In the genomic region with DNA sequence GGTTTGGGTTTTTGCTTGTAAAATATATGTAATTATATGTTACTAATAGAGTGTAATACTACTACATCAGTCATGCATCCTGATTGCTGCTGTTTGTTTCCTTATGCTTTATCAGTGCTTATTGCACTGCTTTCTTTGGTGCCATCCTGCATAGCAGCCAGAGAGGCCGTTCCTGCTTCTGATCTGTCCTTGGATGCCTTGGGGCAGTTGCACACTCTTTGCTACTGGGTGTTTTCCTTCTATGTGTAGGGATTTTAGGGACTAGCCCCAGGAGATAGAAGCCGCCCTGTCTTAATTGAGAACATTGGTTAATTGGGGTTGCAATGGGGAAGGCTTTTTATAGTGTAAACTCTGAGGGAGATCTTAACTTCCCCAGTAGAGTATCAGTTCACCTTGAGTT, we compare ENCODE assay signal across 18 mouse cellular contexts.
"Had no signal": no experiment of that assay in that cellular context is flagged by ENCODE, and none has a peak within 500 bp of the region (broad histone marks: within the 10 kb centered on the region; RNA-seq: fewer than 3 reads in every experiment).

No protein-coding gene starts in this region.

- H3K9me3 ChIP-seq: midbrain, embryonic 13.5 days; neural tube, embryonic 13.5 days; neural tube, embryonic 15.5 days had no signal

- H3K4me2 ChIP-seq: lung, embryonic 14.5 days; midbrain, embryonic 11.5 days; midbrain, embryonic 13.5 days; neural tube, embryonic 13.5 days; neural tube, embryonic 15.5 days had no signal

- ATAC-seq: midbrain, embryonic 13.5 days; midbrain, embryonic 16.5 days had no signal

- H3K27me3 ChIP-seq: midbrain, embryonic 13.5 days; neural tube, embryonic 13.5 days; neural tube, embryonic 15.5 days had no signal

- H3K4me3 ChIP-seq: midbrain, embryonic 13.5 days; myocyte; neural tube, embryonic 13.5 days; neural tube, embryonic 15.5 days had no signal

- H3K27ac ChIP-seq: midbrain, embryonic 13.5 days; neural tube, embryonic 13.5 days; neural tube, embryonic 15.5 days had no signal

- DNase-seq: lung, adult 18-20 months; lung, embryonic 14.5 days; lung, postnatal 10 days; lung, postnatal 4 days; retina, postnatal 1 day; right cerebral cortex, adult 18-20 months; right cerebral cortex, postnatal 25 days; right cerebral cortex, postnatal 4 days; spleen, adult 18-20 months; thymus, adult 18-20 months; thymus, postnatal 14 days; thymus, postnatal 36 days had no signal

- H3K9ac ChIP-seq: lung, embryonic 14.5 days; midbrain, embryonic 13.5 days; neural tube, embryonic 13.5 days; neural tube, embryonic 15.5 days had no signal
